Mouse (Mus musculus) G1E (cell line): ENCODE data around the gene Eps15l1.

Experiments
- CTCF ChIP-seq: IDR thresholded peaks from 2 replicates; pipeline ENCODE4 v1.5.1; 2012; ENCODE audit warnings: low read depth, low read length, inconsistent platforms, mixed read lengths
- GATA1 ChIP-seq: IDR thresholded peaks from 2 replicates; pipeline ENCODE4 v1.6.1; 2012; ENCODE audit warnings: borderline replicate concordance, low read length, inconsistent platforms, mixed read lengths
- GATA2 ChIP-seq: IDR thresholded peaks from 2 replicates; pipeline ENCODE4 v1.6.1; 2012; ENCODE audit warnings: low read depth, low read length, inconsistent platforms, borderline replicate concordance
- POLR2AphosphoS5 ChIP-seq: IDR thresholded peaks from 2 replicates; pipeline ENCODE4 v1.6.1; 2012; ENCODE audit warnings: low read depth, low read length, inconsistent platforms; ENCODE audit not compliant: insufficient replicate concordance
- TAL1 ChIP-seq: conservative IDR thresholded peaks from 2 replicates; pipeline ENCODE4 v1.6.1; 2012; ENCODE audit warnings: low read depth, low read length, inconsistent platforms, mixed read lengths

DNA sequence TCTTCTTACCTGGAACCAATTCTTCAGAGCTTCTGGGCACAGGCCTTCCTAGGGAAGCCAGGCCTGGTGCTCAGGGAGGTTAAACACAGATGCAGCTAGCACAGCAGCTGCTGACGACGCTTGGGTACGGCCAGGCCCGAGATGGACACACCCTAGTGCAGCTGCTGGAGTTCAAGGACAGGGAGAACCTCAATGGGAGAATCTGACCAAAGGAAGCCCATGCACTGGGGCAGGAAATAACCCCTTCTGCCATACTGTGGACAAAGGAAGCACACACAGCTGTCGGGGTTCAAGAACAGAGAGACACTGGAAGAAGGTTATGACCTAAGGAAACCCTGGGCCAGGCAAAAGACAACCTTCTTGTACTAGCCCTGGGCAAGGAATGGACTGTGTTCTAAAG is 46.1 kb downstream of the Eps15l1 start:
- TF ChIP-seq CTCF (no peak), POLR2AphosphoS5 (no peak), TAL1 (no peak), GATA1 (no peak), GATA2 (no peak)
